Mouse (Mus musculus) kidney, adult 2 months (tissue): Measurements from ENCODE around the gene Kri1.

ENCODE experiments used
- CTCF ChIP-seq: fragments of 200-500 bp; conservative IDR thresholded peaks from 2 replicates; pipeline ENCODE4 v1.5.1; 2011; ENCODE audit warnings: low read depth, mild to moderate bottlenecking, control low read depth, low read length, moderate library complexity, mixed read lengths; ENCODE audit not compliant: insufficient read depth, insufficient read length
- POLR2A ChIP-seq: fragments of 200-500 bp; IDR thresholded peaks from one replicate; pipeline ENCODE4 v1.6.1; 2011; ENCODE audit warnings: low read depth, low read length, control low read depth

DNA sequence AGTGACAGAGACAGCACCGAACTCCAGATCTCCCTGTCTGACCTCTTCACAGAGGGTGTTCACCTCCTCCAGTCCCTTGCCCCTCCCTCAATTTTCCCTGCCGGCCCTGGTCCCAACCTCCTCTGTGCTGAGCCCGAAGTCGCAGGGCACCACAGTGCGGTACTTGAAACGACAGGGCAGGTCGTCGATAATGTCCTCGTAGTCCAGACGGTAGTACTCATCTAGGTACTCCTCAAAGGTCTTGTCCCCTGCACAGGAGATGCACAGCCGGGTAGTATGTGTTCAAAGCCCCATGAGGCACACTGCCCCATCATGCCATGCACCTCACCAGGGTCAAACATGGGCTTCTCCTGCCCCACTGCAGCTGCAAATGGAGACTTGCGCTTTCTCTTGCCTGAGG lies 12.0 kb downstream of the Kri1 start:
- TF ChIP-seq CTCF, result no peak
- no peak for TF ChIP-seq POLR2A
